Mouse (Mus musculus) liver, postnatal 0 days (tissue): ENCODE data around the gene Tspan18. TPM values are rescaled to one million over a fixed set of nuclear protein-coding genes. Genes with fewer than 3 reads are reported as not detected.

Experiments used
- ATAC-seq: fragments of 200-750 bp; cut with Nextera tagmentation; 2 replicates; pipeline ENCODE4 v1.8.0; 2017; ENCODE audit warnings: mild to moderate bottlenecking, moderate library complexity
- DNase-seq: peaks from one replicate; pipeline ENCODE4 v3.0.0-alpha.2; 2016
- H3K27ac ChIP-seq: fragments of 300-500 bp; sonication (generic); 2 replicates; pipeline ENCODE4 v1.5.1; 2014; ENCODE audit warnings: antibody characterized with exemption, moderate library complexity, mild to moderate bottlenecking, low read depth
- H3K27me3 ChIP-seq: fragments of 300-500 bp; sonication (generic); 2 replicates; pipeline ENCODE4 v1.6.1; 2014; ENCODE audit warnings: low read length, control low read depth, mixed read lengths; ENCODE audit not compliant: insufficient read depth
- H3K36me3 ChIP-seq: fragments of 300-500 bp; sonication (generic); replicated peaks from 2 replicates; pipeline ENCODE4 v1.6.1; 2014; ENCODE audit warnings: mild to moderate bottlenecking, control low read depth, low read length, moderate library complexity, mixed read lengths; ENCODE audit not compliant: insufficient read depth
- H3K4me1 ChIP-seq: fragments of 300-500 bp; sonication (generic); 2 replicates; pipeline ENCODE4 v1.6.1; 2014; ENCODE audit warnings: antibody characterized with exemption, mild to moderate bottlenecking, control low read depth; ENCODE audit not compliant: insufficient read depth
- H3K4me2 ChIP-seq: fragments of 300-500 bp; sonication (generic); 2 replicates; pipeline ENCODE4 v1.6.1; 2014; ENCODE audit warnings: low read depth, mild to moderate bottlenecking, low read length, moderate library complexity, mixed read lengths
- H3K4me3 ChIP-seq: fragments of 300-500 bp; sonication (generic); 2 replicates; pipeline ENCODE4 v1.5.1; 2014; ENCODE audit warnings: low read depth, low read length
- H3K9ac ChIP-seq: fragments of 300-500 bp; sonication (generic); replicated peaks from 2 replicates; pipeline ENCODE4 v1.6.1; 2014; ENCODE audit warnings: mild to moderate bottlenecking, moderate library complexity
- H3K9me3 ChIP-seq: fragments of 300-500 bp; sonication (generic); 2 replicates; pipeline ENCODE4 v1.6.1; 2016; ENCODE audit warnings: mild to moderate bottlenecking, control low read depth, low read length, mixed read lengths
- CTCF ChIP-seq: sonication (generic); IDR thresholded peaks from 2 replicates; pipeline ENCODE4 v1.5.1; 2016; ENCODE audit warnings: antibody characterized with exemption, low read depth
- EP300 ChIP-seq: IDR thresholded peaks from 2 replicates; pipeline ENCODE4 v1.6.1; 2016; ENCODE audit warnings: antibody characterized with exemption, low read depth, mild to moderate bottlenecking
- WGBS: fragments of 180-500 bp; shearing (Covaris S2); extraction: QIAGEN DNeasy Blood & Tissue Kit; methylation state at CpG from one replicate; pipeline ENCODE4 v1.1.7; 2014; ENCODE audit not compliant: insufficient replicate concordance; 5-methylcytosine and 5-hydroxymethylcytosine counted together
- polyA plus RNA-seq: library from polyadenylated mRNA; unstranded; fragments of >200 nt; fragmentation: Nextera tagmentation; extraction: Ambion mirVana; gene quantifications from 2 replicates; pipeline ENCODE4 v1.2.1, GENCODE M21; 2015

Tspan18 gene
- polyA plus RNA-seq, 1 experiment from 2014 or later, result 2.6 TPM

DNA sequence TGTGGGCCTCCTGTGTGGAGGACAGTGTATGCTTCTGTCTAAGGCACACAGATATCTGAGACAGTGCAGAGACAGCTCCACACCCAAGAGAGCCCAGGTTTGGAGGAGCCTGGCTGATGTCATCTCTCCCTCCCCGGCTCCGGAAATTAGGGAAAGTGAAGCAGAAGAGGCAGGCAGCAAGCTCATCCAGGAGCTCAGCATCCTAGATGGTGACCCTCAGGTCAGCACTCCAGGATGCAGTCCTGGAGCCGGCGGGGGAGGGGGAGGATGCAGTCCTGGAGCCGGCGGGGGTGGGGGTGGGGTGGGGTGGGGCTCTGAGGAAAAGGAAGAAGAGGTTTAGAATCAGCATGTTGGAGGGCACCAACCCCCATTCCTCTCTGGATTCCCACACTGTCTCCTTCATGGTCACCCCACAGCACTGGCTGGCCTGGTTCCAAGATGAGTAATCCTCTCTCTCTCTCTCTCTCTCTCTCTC, 37.8 kb upstream of the Tspan18 start:
- Histone ChIP-seq H3K36me3 (no peaks in the 10 kb centered on the region), H3K27ac (no peak overlapping the region), H3K9me3 (no peaks in the 10 kb centered on the region), H3K9ac (no peak overlapping the region), H3K4me3 (no peak overlapping the region), H3K4me1 (no peaks in the 10 kb centered on the region), H3K4me2 (no peak overlapping the region), H3K27me3 (no peaks in the 10 kb centered on the region)
- ATAC-seq (no peak), DNase-seq (no peak)
- TF ChIP-seq EP300 (no peak), CTCF (no peak)
- WGBS, result 24% methylated on average over 5 of the region's 6 CpGs

GRCm38 (mm10) chr2:93368954-93369353, 34.6 kb upstream of the Tspan18 start:
- 30% methylated on average over 8 of the region's 8 CpGs for WGBS
- Histone ChIP-seq H3K4me2 (no peak overlapping the region), H3K4me3 (no peak overlapping the region), H3K9ac (no peak overlapping the region), H3K4me1 (no peaks in the 10 kb centered on the region), H3K36me3 (no peaks in the 10 kb centered on the region), H3K27ac (no peak overlapping the region), H3K27me3 (no peaks in the 10 kb centered on the region), H3K9me3 (no peaks in the 10 kb centered on the region)
- TF ChIP-seq EP300, result no peak
- ATAC-seq, result no peak
- no peak for DNase-seq

- DNase-seq, result no peak
- H3K27me3 ChIP-seq, result no peaks in the 10 kb centered on the region
- H3K36me3 ChIP-seq, result no peaks in the 10 kb centered on the region
- no peak overlapping the region for H3K4me3 ChIP-seq
- 72% methylated on average over 6 of the region's 6 CpGs for WGBS
- H3K4me2 ChIP-seq, result no peak overlapping the region
- no peak for TF ChIP-seq EP300
- no peak for TF ChIP-seq CTCF
- no peaks in the 10 kb centered on the region for H3K9me3 ChIP-seq
- no peak overlapping the region for H3K9ac ChIP-seq
- no peak for ATAC-seq
- no peaks in the 10 kb centered on the region for H3K4me1 ChIP-seq
- H3K27ac ChIP-seq, result no peak overlapping the region
Measured at GRCm38 (mm10) chr2:93367962-93368361, 33.7 kb upstream of the Tspan18 start.

DNA sequence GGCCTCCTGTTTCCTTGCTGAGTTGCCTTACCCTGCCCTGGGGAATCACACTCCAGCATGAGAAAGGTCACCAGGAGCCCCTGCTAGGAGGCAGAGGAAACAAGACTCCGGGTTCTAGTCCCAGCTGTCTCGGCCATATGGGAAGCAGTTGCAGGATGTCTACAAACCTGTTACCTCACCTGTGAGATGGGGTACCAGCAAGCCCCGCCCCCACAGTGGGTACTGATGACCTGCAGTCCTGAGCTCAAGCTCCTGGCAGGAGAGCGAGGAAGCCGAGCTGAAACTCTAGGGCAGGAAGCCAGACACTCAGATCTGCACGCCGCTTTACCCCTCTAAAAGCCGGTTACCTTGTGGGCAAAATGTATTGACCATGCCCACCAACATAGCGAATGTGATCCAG, 31.1 kb upstream of the Tspan18 start:
- no peak for TF ChIP-seq CTCF
- no peak for TF ChIP-seq EP300
- H3K4me2 ChIP-seq, result no peak overlapping the region
- no peaks in the 10 kb centered on the region for H3K4me1 ChIP-seq
- no peak for DNase-seq
- no peaks in the 10 kb centered on the region for H3K36me3 ChIP-seq
- no peak for ATAC-seq
- no peak overlapping the region for H3K27ac ChIP-seq
- H3K4me3 ChIP-seq, result no peak overlapping the region
- H3K27me3 ChIP-seq, result no peaks in the 10 kb centered on the region
- no peak overlapping the region for H3K9ac ChIP-seq
- 65% methylated on average over 9 of the region's 9 CpGs for WGBS
- H3K9me3 ChIP-seq, result no peaks in the 10 kb centered on the region

DNA sequence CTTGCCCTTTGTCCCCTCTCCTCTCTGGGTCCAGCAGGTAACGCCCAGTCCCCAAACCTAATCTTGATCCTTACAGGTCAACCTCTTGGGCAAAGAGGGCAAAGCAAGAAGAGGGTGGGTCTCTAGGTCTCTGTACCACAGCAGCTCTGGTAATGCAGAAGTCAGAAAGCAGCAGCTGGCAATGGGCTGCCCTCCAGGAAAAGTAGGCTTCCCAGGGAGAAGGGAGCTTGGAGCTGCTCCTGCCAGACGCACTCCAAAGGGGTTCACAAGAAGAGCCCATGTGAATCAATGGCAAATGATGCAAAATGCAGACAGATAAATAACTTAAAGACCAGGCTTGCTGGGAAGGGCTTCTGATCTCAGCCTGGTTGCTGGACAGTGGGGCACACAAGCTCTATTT, 30.6 kb upstream of the Tspan18 start:
- no peak overlapping the region for H3K4me3 ChIP-seq
- H3K4me2 ChIP-seq, result no peak overlapping the region
- H3K9ac ChIP-seq, result no peak overlapping the region
- WGBS, result 69% methylated on average over 2 of the region's 2 CpGs
- H3K27ac ChIP-seq, result no peak overlapping the region
- no peaks in the 10 kb centered on the region for H3K27me3 ChIP-seq
- no peak for TF ChIP-seq CTCF
- H3K4me1 ChIP-seq, result no peaks in the 10 kb centered on the region
- no peak for ATAC-seq
- DNase-seq, result no peak
- H3K9me3 ChIP-seq, result no peaks in the 10 kb centered on the region
- H3K36me3 ChIP-seq, result no peaks in the 10 kb centered on the region

DNA sequence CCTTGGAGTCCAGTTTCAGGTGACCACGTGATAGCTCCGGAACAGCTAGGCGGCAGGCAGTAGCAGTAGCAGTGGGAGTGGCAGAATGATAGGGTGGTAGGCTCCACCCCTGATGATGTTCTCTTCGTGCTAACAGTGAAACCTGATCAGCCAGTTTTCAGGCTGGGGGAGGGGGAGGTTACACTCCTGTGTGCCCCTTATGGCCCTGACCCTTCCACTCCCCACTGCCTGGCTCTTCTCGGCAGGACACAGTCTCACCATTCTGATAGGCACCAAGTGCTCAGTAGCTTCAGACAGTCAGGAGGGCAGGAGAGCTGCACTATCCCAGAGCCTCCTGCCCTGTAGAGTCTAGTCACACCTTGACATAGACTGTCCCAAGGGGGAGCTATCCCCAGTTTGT, 27.1 kb upstream of the Tspan18 start:
- DNase-seq, result no peak

GRCm38 (mm10) chr2:93360310-93360709, 26.0 kb upstream of the Tspan18 start:
- DNase-seq, result no peak
- TF ChIP-seq EP300, result no peak
- TF ChIP-seq CTCF, result no peak
- H3K36me3 ChIP-seq, result no peaks in the 10 kb centered on the region
- ATAC-seq, result no peak
- H3K4me2 ChIP-seq, result no peak overlapping the region
- no peak overlapping the region for H3K9ac ChIP-seq
- no peaks in the 10 kb centered on the region for H3K9me3 ChIP-seq
- no peaks in the 10 kb centered on the region for H3K27me3 ChIP-seq
- H3K4me1 ChIP-seq, result no peaks in the 10 kb centered on the region
- 58% methylated on average over 6 of the region's 6 CpGs for WGBS
- no peak overlapping the region for H3K27ac ChIP-seq
- no peak overlapping the region for H3K4me3 ChIP-seq

More for the DNA sequence above, 27.1 kb upstream of the Tspan18 start:
- H3K9ac ChIP-seq, result no peak overlapping the region
- TF ChIP-seq CTCF (no peak), EP300 (no peak)
- no peaks in the 10 kb centered on the region for H3K36me3 ChIP-seq
- H3K4me3 ChIP-seq, result no peak overlapping the region
- H3K9me3 ChIP-seq, result no peaks in the 10 kb centered on the region
- no peak overlapping the region for H3K27ac ChIP-seq
- H3K4me2 ChIP-seq, result no peak overlapping the region
- ATAC-seq, result no peak
- H3K27me3 ChIP-seq, result no peaks in the 10 kb centered on the region
- 36% methylated on average over 5 of the region's 5 CpGs for WGBS
- H3K4me1 ChIP-seq, result no peaks in the 10 kb centered on the region
